Mouse (Mus musculus): Measurements from ENCODE around the gene Cyp2d10.

GRCm38 (mm10) chr15:82443658-82444057 is 36.7 kb upstream of the Cyp2d10 start:
- TF ChIP-seq ZC3H11A (IDR thresholded peaks at IDR 0.05; ENCODE audit: borderline replicate concordance, low read depth, low read length) (no peak), HCFC1 (IDR thresholded peaks at IDR 0.05; ENCODE audit: borderline replicate concordance, insufficient read depth, low read length) (no peak), ZNF384 (IDR thresholded peaks at IDR 0.05; ENCODE audit: low read depth, low read length) (no peak), MAFK (IDR thresholded peaks at IDR 0.05; ENCODE audit: insufficient read depth, low read depth, low read length) (no peak), CHD2 (IDR thresholded peaks at IDR 0.05; ENCODE audit: low read depth, low read length) (no peak)

Measured in ES-E14 (cell line).